Mouse (Mus musculus) olfactory bulb, adult 2 months (tissue): ENCODE results near the gene Sh3rf1.

Experiments used
- CTCF ChIP-seq: fragments of 200-500 bp; IDR thresholded peaks from 2 replicates; pipeline ENCODE4 v1.5.1; 2012; ENCODE audit warnings: low read depth, mild to moderate bottlenecking, low read length, moderate library complexity; ENCODE audit not compliant: insufficient read depth
- POLR2A ChIP-seq: fragments of 200-500 bp; IDR thresholded peaks from 2 replicates; pipeline ENCODE4 v1.6.1; 2012; ENCODE audit warnings: mild to moderate bottlenecking, low read depth, low read length, moderate library complexity; ENCODE audit not compliant: insufficient read depth

- TF ChIP-seq CTCF (no peak), POLR2A (no peak)
Observed at GRCm38 (mm10) chr8:61302029-61302368, 78.3 kb downstream of the Sh3rf1 start.
